Mouse (Mus musculus) mature B cell (primary cell): ENCODE results near the gene Mslnl.
"Not testable (repeated sequence)": the region's sequence is repeated elsewhere in the genome, so short reads cannot be mapped to it uniquely, and the experiment has no call there.

Experiments used
- in situ Hi-C: fragments of 300-500 bp; cut with MboI; formaldehyde crosslinking; loops from 2 replicates; pipeline ENCODE4 v1.14.3; 2019

Mslnl gene

DNA sequence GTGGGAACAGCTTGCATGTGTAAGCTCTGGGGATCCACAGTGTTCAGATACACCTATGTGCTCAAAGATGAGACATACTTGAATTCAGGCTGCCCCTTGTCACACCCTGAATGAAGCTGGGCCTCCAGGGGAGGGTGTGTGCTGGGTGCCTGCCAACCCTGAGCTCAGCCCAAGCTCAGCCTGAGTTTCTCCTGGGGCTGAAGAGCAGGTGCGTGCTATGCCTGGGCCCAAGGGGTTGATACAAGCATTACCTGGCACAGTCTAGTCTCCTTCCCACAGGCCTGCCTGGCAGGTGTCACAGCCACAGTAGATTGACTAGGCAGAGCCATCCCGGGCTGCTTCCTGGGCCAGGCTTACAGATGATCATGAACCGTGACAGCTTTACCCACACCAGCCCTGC, at the start of gene Mslnl:
Gene Mslnl (plus strand): TSS at position 298 of the 400 bp plus-strand sequence.
- in situ Hi-C loops, result no loop called here

DNA sequence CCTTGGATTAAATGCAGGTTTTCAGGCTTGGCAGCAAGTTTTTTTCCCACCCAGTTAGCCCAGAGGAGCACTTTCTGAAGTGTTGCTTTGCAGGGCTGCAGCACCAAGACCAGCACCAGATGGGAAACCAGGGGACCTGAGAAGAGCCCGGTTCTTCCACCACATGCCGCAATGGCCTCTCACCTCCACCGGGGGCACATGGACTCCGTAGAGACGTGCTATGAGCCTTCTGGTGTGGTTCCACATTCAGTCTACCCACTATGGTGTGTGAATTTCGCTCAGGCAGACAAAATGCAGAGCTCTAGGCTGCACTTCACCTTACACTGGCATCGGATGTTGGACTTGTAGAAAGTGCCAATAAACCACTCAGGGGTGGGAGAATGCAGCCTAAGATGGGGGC, 49.5 kb upstream of the Mslnl start:
- in situ Hi-C loops, result no loop called here

DNA sequence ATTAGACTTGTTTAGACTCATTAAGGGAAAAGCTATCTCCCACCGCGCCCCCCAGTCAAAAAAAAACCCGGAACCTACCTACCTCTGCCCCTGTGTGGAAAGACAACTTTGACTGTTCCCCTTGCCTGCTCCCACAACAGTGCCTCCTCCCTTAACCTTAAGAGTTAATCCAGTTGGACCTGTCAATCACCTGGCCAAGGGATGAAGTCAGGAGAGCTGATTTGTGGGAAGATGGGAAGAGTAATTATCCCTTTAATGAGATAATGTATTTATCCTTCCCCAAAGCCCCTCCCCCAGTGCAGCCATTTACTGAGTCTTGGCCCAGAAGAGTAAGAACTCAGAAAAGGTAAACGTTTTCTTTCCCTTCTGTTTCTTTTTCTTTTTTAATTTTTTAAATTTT, 46.9 kb upstream of the Mslnl start:
- in situ Hi-C loops, result no loop called here

DNA sequence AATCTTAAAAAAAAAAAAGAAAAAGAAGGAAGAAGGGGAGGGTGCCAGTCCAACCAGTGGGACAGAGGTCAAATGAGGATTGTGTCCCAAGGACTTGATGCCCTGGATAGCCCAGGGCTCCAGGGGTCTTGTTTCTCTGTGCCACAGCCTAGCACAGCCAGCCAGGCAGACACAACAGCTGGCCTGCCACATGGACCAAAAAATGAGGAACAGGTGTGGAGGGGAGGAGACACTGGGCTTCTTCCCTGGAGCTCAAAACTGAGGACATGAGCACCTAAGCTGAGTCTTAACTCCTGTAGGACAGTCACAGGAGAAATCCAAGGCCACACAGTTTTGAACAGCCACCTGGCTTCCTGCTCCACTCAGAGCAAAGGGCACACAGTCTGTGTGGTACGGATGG, 39.6 kb upstream of the Mslnl start:
- in situ Hi-C loops, result no loop called here

DNA sequence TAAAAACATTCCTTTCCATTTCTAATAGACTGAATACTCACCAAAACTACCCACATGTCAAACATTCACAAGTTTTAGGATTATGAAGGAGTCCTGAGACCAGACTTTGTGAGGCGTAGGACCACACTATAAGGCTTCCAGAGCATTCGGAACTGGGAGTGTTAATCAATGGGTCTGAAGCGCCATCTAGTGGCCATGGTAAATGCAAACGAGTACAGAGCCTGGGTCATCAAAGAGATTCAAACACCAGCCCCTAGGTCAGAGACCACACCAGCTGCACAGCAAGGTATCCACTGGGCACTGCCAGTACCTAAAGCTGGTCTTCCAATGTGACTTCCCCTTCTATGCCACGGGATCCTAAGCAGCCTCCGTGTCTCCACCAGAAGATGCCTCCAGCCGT, 37.4 kb upstream of the Mslnl start:
- in situ Hi-C loops, result no loop called here

DNA sequence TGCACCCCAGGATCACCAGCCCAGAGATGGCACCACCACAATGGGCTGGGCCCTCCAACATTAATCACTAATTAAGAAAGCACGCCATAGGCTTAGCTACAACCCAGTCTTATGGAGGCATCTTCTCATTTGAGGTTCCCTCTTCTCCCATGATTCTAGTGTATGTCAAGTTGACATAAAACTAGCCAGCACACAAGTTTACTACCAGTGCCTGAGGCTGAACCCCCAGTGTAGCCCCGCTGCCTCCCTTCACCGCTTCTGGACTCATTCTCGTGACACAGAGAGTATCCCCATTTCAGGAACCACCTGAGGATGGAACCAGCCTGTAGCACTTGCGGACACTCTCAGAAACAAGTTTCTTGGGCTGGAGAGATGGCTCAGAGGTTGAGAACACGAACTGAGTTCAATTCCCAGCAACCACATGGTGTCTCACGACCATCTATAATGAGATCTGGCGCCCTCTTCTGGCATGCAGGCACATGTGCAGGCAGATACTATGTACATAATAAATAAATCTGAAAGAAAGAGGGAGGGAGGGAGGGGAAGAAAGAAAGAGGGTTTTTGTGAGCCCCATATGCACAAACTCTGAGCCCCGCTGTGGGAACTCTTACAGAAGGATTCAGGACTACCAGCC, 34.9 kb upstream of the Mslnl start:
- in situ Hi-C loops, result no loop called here

DNA sequence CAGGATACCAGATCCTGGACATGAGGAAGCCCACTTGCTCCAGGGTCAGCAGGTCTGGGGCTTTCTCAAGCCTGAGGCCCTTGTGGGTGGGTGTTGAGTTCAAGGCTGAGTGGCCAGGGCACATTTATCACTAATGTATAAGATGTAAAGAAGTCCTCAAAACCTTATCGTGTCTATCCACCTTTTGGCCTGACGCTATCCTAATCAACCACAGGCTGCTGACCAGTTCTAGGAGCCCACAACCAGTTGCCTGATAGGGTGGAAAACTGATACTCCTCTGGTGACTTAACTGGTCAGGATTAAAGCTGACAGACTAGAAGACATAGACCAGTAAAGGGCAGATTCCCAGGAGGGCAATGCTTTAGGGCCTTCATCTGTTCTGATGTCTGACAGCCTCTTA, 25.8 kb upstream of the Mslnl start:
- in situ Hi-C loops, result no loop called here

DNA sequence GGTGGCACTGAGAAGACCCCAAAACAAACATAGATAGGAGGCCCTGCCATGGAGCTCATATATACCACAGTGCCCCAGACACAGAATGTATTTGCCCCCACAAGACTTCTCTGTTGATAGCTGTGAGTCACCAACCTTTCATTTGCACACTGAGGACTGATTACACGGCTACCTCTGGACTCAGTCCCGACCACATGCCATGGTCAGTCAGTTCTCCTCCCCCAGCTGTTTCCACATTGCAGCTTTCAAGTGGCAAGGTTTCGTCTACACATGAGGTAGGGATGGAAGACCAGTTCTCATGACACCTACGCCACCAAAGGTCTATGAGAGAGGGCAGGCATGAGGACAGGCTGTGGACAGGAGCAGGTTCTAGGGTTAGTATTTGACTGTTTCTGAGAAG, 24.7 kb upstream of the Mslnl start:
- in situ Hi-C loops, result no loop called here

DNA sequence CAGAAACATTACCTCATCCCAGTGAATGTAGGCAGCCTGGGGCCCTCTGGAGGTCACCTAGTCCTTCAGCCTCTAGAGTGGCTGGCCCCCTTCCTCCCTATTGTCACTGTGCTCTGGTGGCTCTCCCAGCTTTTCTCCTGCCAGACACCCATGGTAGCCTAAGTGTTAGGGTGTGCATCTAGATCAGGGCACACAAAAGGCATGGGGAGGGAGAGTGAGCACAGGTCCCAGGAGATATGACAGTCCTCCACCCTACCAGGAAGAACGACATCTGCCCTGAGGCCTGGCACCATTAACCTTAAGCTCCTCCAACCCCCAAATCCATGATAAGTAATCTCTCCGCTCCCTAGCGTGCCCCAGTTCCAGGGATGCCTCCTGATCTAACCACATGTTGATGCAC, 20.2 kb upstream of the Mslnl start:
- in situ Hi-C loops, result no loop called here

DNA sequence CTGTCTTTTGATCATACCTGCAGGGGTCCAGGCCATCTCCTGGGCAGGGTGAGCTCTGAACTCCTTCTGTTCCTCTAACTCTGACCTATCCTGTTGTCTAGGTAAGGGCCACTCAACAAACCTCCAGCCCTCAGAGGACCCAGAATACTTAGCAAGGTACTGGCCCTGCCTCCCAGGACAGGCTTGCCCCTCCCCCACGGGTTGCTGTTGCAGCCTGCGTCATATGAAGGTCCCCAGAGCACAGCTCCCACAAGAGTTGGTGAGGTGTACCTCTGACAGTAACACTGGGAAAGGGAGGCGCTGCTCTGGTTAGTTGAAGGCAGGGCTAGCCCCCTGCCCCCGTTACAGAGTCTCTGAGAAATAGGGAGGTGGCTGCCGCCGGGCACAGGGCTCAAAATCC, 19.7 kb upstream of the Mslnl start:
- in situ Hi-C loops, result no loop called here

DNA sequence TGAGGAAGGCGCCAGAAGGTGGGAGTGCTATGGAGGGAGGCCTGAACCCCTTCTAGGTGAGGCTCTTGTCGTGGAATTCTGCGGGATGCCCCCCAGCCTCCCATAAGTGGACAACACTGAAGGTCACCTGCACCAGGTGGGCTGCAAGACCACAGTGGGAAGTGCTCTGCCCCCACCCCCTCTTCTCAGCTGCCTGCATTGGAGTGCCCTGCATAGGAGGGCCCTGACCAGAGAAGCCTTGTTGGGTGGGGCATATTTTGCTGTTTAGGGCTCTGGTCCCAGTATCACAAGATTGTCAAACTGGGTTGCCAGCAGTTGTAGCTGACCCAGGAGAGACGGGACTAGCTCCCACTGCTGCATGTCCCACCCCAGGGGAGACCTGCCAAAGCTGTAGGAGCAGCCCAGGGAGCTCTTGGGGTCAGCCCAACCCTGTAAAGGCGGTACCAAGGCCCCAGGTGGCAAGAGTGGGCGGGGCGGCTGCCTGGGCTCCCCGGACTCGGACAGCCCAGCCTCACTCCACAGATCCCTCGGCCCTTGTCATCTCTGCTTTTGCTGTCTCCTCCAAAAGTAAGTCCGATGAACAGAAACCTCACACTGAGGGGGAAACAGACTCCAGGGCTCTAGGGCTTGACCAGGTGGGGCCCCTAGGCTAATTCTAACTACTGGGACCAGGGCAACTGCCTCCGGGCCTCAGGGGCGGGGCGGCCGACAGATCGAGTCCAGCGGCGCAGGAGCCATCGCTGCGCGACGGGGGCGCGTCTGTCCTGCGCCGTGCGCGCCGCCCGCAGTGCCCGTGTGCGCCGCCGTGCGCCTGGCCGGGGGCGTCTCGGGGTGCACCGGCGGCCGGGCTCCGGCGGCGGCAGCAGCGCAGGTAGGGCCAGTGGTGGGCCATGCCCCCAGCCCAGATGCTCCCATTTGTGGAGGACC, 18.9 kb upstream of the Mslnl start, which contains the start of gene Gng13:
Gene Gng13 (plus strand): TSS at position 461 of the 927 bp plus-strand sequence.
- in situ Hi-C loops, result no loop called here

DNA sequence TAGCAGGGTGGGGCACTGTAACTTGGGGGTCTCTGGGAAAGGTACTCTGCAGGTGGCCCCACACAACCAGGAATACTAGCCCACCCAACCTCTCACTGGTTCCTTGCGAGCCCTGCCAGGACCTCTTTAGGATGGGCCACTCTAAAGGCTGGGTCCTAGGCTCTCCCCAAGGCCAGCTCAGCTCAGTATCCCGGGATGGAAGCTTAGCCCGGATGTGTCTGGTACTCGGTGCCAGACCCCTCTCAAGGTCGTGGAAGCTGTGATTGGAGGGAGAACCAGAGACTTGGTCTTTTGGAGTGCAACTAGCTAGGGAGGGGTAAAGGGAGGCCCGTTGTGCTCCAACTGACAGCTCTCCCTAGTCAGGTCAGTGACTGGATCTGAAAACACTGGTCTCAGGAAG, 18.2 kb upstream of the Mslnl start:
- in situ Hi-C loops, result no loop called here

DNA sequence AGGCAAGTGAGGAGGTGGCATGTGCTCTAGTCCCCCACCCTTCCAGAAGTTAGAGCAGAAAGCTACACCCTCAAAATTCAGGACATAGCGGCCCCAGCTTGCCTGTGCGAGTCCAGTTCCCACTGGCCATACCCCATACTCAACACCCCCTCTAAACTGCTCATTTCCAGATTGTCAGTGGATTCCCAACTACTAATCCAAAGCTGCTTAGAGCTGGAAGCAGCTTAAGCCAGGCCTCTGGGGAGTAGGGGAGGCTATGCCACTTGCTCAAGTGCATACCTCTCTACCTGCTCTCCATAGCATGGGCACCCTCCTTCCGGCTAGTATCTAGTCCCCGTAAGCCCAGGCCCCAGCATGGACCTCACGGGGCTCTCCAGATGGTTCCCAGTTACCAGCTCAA, 14.4 kb upstream of the Mslnl start:
- in situ Hi-C loops, result no loop called here

DNA sequence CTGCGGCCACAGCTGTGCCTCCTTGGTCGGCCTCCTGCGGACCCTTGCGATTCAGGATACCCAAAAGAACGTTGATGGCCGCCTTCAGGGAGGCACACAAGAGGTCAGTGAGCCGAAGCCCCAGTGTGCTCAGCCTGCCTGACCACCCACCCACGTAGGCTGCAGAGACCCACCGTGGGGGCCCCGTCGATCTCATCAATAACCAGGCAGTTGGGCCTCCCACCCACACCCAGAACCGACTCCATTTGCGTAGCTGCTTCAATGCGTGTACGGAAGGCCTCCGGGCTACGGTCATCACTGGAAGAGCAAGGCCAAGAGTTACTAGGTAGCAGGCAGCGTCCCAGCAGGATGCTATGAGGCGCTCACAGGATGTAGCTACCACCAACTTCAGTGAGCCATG, 12.4 kb upstream of the Mslnl start:
- in situ Hi-C loops, result no loop called here

DNA sequence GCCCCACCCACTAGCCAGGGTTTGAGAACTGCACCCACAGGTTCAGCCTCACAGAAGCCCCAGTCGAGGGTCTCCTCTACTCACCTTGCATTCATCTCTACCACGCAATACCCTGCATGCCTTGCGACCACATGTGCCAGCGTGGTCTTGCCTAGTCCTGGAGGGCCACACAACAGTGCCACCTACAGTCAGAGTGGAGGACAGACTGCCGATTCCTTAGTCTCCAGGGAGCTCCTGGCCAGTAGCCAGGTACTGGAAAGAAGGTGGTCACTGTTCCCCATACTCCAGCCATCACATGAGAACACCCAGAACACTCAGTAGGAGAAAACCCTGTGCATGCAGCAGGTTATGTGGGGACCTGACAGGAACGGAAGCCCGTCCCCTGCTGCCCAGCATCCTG, 11.9 kb upstream of the Mslnl start:
- in situ Hi-C loops, result no loop called here

DNA sequence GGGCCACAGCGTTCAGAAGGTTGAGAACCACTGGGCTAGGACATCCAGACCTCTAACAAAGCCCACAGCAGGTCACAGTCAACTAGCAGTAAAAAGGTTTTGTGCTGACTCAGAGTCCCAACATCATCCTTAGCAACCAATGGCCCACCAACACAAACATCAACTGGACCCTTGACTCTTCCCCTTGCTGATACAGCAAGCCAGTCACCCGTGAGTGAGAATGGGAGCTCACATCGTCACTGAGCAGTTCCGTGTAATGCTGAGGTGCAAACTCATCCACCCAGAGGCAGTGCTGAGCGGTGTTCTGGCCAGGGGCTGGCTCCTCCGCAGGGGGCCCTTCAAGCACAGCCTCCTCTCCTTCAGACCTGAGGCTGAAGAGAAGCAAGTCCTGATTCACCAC, 10.6 kb upstream of the Mslnl start:
- in situ Hi-C loops, result no loop called here

DNA sequence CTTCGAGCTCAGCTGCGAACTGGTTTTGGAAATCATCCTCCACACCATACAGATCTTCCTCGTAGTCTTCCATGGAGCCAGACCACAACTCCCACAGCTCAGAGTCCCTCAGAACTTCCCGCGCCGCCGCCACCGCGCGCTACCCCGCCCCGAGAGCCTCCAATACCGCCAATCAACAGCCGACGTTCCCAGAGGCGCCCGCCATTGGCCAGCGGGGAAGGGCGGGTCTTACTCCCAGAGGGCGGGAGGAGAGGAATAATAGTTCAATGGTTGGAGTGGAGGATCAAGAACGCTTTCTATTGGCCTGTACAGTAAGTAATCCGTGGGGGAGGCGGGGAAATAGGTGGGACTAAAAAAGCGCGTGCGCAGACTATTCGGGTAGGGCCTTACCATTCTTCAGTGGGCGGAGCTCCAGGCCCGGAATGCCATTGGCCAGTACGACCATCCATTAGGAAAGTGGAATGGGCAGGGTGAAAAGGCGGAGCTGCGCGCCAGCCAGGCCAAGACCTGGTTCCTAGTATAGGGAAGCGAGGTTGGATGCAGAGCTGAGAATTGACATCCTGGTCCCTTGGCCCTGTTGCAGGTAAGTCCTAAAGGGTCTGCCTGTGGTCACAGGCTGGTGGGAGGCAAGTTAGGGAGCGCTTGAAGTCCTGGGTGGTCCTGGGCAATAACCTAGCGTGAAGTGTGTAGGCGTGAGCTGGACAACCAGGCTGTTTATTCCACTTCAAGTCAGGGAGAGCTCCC, 8.4 kb upstream of the Mslnl start, which contains the start of the genes Chtf18 and Rpusd1:
Gene Chtf18 (minus strand): TSS at position 155 of the 744 bp plus-strand sequence.
Gene Rpusd1 (plus strand): TSS at position 406 of the 744 bp plus-strand sequence.
- in situ Hi-C loops, result no loop called here

DNA sequence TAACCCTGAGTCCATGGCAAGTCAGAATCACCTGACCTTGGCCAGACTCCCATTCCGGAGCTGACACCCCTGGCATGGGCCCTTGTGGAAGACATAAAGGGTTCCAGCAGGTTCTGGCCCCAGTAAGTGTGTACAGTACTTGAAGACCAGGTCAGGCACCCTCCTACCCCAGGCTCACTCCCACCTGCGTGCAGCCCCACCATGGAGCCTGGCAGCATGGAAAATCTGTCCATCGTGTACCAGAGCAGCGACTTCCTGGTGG, 7.9 kb upstream of the Mslnl start:
- in situ Hi-C loops, result no loop called here

DNA sequence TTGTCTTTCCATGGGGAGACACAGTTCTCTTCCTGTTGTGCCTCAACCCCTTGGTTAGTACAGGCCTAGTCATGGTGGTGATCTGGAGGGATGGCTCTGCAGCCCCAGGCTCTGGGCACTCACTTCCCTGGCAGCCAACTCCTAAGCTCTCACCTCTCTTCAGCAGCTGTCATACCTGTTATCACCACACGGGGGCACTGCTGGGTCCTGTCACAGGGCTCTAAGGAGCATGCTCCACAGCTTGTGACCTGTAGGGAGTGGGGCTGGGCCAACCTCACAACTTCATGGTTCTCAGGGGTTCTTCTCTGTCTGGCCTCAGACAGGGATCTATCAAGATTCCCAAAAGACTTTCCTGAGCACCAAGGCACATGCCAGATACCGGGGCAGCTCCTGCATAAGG, 3.8 kb upstream of the Mslnl start:
- in situ Hi-C loops, result no loop called here

DNA sequence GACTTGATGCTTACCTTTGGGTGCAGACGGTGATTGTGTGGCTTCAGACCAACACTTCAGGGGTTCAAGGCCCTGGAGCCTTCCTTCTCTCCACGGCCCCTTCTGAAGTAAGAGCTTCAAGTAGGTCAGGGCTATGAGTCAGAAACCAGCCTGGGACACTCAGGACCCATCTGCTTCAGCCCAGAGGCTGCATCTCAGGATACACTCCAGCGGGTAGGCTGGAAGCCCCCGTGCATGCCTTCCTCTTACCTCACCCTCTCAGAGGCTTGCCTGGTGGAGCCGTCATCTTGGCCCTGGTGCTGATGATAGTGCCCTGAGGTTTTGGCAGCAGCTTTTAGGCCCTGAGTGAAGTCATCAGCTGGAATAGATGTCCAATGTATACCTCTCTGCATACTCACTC, 596 bp upstream of the Mslnl start:
- in situ Hi-C loops, result no loop called here

DNA sequence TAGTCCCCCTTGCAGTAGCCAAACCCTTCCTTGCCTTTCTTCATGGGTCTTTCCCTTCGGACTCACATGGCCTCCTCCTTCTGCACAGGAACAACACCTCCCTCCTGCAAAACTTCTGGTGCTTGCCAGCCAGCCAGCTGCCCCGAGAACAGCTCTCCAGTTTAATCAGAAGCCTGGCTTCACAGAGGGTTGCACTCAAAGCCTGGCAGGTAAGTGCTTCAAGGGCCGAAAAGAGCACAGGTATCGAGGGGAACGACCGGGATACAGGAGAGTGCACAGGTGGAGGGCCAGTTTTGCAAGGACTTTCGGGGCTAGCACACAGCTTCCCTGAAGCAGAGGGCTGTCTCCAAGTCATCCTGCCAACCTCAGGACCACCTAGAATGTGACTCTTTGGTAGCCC, 3.0 kb downstream of the Mslnl start:
- in situ Hi-C loops, result no loop called here

DNA sequence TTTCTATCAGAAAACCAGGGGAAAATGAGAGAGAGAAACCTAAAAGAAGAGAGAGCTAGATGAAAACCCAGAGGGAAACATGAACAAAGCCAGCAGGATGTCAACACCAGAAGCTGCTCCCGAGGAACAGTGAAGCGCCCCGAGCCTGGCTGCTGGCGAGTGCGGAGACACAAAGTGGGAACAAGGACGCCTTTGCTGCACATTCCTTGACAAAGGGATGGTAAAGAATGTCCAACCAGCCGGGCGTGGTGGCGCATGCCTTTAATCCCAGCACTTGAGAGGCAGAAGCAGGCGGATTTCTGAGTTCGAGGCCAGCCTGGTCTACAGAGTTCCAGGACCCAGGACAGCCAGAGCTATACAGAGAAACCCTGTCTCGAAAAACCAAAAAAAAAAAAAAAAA, 5.6 kb downstream of the Mslnl start:
- in situ Hi-C loops, result not testable (repeated sequence)

DNA sequence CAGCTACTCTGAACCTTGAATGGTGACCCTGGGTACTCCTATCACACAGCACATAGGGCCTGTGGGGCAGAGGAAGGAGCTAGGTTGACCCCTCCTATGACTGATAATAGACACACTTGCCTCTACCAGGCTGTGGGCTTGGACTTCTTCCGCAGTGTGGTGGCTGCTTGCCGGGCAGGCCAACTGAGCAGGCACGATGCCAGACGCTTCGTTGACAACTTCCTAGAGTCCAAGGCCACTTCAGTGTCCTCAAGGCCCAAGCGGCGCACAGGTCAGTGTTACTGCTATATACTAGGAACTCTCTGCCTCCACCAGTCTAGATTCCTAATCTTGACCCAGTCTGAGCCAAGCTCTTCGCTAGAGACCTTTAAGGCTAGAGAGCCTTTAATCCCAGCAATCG, 8.0 kb downstream of the Mslnl start:
- in situ Hi-C loops, result no loop called here
